Mouse (Mus musculus): ENCODE data around the gene Rassf3. TPM values are rescaled to one million over a fixed set of nuclear protein-coding genes. Genes with fewer than 3 reads are reported as not detected.
A peak's percentile ranks its signal among the peaks of the same experiment; 100 is the strongest.

Gene Rassf3
- total and polyA plus RNA-seq, 3 experiments = 4.0 to 9.0 (median 7.3) TPM

GRCm38 (mm10) chr10:121479987-121480386, 3.8 kb upstream of the Rassf3 start:
- Histone ChIP-seq H3K4me3 (replicated peaks in 1 of 3; ENCODE audit: low read depth in 2 of 3, low read length in 2 of 3, poor library complexity in 1 of 3) (no peak overlapping the region), H3K79me2 (replicated peaks; ENCODE audit: control insufficient read depth, extremely low read depth, insufficient read depth, poor library complexity, severe bottlenecking) (peaks cover 8% of the 10 kb centered on the region; the same call in 1 of the 2 replicates), H3K9ac (ENCODE audit: insufficient read depth, low read depth) (no peak overlapping the region), H3K4me1 (ENCODE audit: control insufficient read depth in 1 of 2, insufficient read depth in 2 of 2) (peaks cover 2 to 27% of the 10 kb centered on the region in 2 experiments; a peak in 2 of 4 replicates), H3K9me3 (replicated peaks; ENCODE audit: low read length) (no peaks in the 10 kb centered on the region), H3K27ac (ENCODE audit: insufficient read depth, low read depth) (no peak overlapping the region), H3K4me2 (ENCODE audit: insufficient read depth, low read depth, poor library complexity, severe bottlenecking) (no peak overlapping the region), H3K36me3 (replicated peaks in 1 of 2; ENCODE audit: control insufficient read depth in 1 of 2, insufficient read depth in 1 of 2, low read length in 1 of 2) (no peaks in the 10 kb centered on the region), H3K27me3 (replicated peaks) (no peaks in the 10 kb centered on the region)
- DNase-seq (ENCODE audit: extremely low read depth) = no peak
- dilution Hi-C loops (cut with MboI; ENCODE audit: extremely low pct_ligation_motif_present, extremely low pct_unique_long_range_greater_than_20kb, low sequenced_read_pairs) = no loop called here
- TF ChIP-seq POLR2A (IDR thresholded peaks at IDR 0.05; ENCODE audit: low read depth, low read length) = no peak
- TF ChIP-seq NELFE (IDR thresholded peaks at IDR 0.05; ENCODE audit: low read depth, low read length) = no peak
- no peak for TF ChIP-seq MAZ (IDR thresholded peaks at IDR 0.05; ENCODE audit: low read depth, low read length)
- TF ChIP-seq MXI1 (IDR thresholded peaks at IDR 0.05; ENCODE audit: low read depth, low read length) = no peak
- TF ChIP-seq ZMIZ1 (IDR thresholded peaks at IDR 0.05; ENCODE audit: low read depth, low read length) = no peak
- TF ChIP-seq ZNF384 (IDR thresholded peaks at IDR 0.05; ENCODE audit: low read depth, low read length) = no peak
- in situ Hi-C loops (cut with MboI; ENCODE audit: low pct_ligation_motif_present, low pct_unique_long_range_greater_than_20kb, low sequenced_read_pairs) = no loop called here

- H3K27me3 ChIP-seq (replicated peaks) = no peaks in the 10 kb centered on the region
- H3K36me3 ChIP-seq (replicated peaks in 1 of 2; ENCODE audit: control insufficient read depth in 1 of 2, insufficient read depth in 1 of 2, low read length in 1 of 2) = no peaks in the 10 kb centered on the region
- DNase-seq (ENCODE audit: extremely low read depth) = no peak
- in situ Hi-C loops (cut with MboI; ENCODE audit: low pct_ligation_motif_present, low pct_unique_long_range_greater_than_20kb, low sequenced_read_pairs) = no loop called here
- no peak overlapping the region for H3K4me2 ChIP-seq (ENCODE audit: insufficient read depth, low read depth, poor library complexity, severe bottlenecking)
- no peak for TF ChIP-seq GABPA (IDR thresholded peaks at IDR 0.05; ENCODE audit: insufficient replicate concordance, low read depth, low read length)
- no peak for TF ChIP-seq RCOR1 (conservative IDR thresholded peaks at IDR 0.05; ENCODE audit: low read depth, low read length)
- no peak for TF ChIP-seq CHD2 (IDR thresholded peaks at IDR 0.05; ENCODE audit: low read length)
- TF ChIP-seq NELFE (IDR thresholded peaks at IDR 0.05; ENCODE audit: low read depth, low read length) = no peak
- TF ChIP-seq ETS1 (conservative IDR thresholded peaks at IDR 0.05; ENCODE audit: low read depth, low read length) = no peak
- TF ChIP-seq CTCF (conservative IDR thresholded peaks at IDR 0.05 in 1 of 2, IDR thresholded peaks at IDR 0.05 in 1 of 2; ENCODE audit: low read depth in 2 of 2, low read length in 2 of 2) = no peak
- no peak for TF ChIP-seq POLR2AphosphoS2 (IDR thresholded peaks at IDR 0.05; ENCODE audit: low read depth, low read length)
- no peak for TF ChIP-seq MYC (IDR thresholded peaks at IDR 0.05; ENCODE audit: low read depth, low read length)
- H3K4me3 ChIP-seq (replicated peaks in 1 of 3; ENCODE audit: low read depth in 2 of 3, low read length in 2 of 3, poor library complexity in 1 of 3) = no peak overlapping the region
- H3K4me1 ChIP-seq (ENCODE audit: control insufficient read depth in 1 of 2, insufficient read depth in 2 of 2) = peaks cover under 1 to 37% of the 10 kb centered on the region in 2 experiments; a peak in 2 of 4 replicates
- H3K9ac ChIP-seq (ENCODE audit: insufficient read depth, low read depth) = no peak overlapping the region
- dilution Hi-C loops (cut with MboI; ENCODE audit: extremely low pct_ligation_motif_present, extremely low pct_unique_long_range_greater_than_20kb, low sequenced_read_pairs) = no loop called here
- no peak overlapping the region for H3K27ac ChIP-seq (ENCODE audit: insufficient read depth, low read depth)
- H3K9me3 ChIP-seq (replicated peaks; ENCODE audit: low read length) = no peaks in the 10 kb centered on the region
- H3K79me2 ChIP-seq (replicated peaks; ENCODE audit: control insufficient read depth, extremely low read depth, insufficient read depth, poor library complexity, severe bottlenecking) = peaks cover 19% of the 10 kb centered on the region
Measured at GRCm38 (mm10) chr10:121477433-121477832, 1.3 kb upstream of the Rassf3 start.

DNA sequence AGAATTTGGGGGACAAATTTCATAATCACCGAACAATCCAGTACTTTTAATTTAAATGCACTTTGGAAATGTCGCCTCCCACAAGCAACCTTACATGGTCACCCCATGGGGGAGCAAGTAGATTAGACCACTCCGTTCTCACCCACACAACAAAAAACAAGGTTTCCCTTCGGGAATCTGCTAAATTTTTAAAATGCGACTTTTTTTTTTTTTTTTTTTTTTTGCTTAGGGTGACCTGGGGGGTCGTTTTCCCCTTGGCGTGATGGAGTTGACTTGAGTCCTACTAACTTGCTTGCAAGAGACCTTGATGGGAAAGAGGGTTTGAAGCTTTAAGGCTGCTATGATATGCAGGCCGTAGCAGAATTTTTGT, 806 bp upstream of the Rassf3 start:
- Histone ChIP-seq H3K4me3 (replicated peaks in 1 of 3; ENCODE audit: low read depth in 2 of 3, low read length in 2 of 3, poor library complexity in 1 of 3) (peak overlapping the region in 2 of 3 experiments; percentile 57 to 61), H3K9ac (ENCODE audit: insufficient read depth, low read depth) (peak overlapping the region; percentile 56; the same call in 1 of the 2 replicates), H3K36me3 (replicated peaks in 1 of 2; ENCODE audit: control insufficient read depth in 1 of 2, insufficient read depth in 1 of 2, low read length in 1 of 2) (no peaks in the 10 kb centered on the region), H3K4me2 (ENCODE audit: insufficient read depth, low read depth, poor library complexity, severe bottlenecking) (0 out of 2 replicates have a peak overlapping the region, but pooled peaks have one; percentile 12), H3K9me3 (replicated peaks; ENCODE audit: low read length) (no peaks in the 10 kb centered on the region), H3K79me2 (replicated peaks; ENCODE audit: control insufficient read depth, extremely low read depth, insufficient read depth, poor library complexity, severe bottlenecking) (peaks cover 24% of the 10 kb centered on the region), H3K4me1 (ENCODE audit: control insufficient read depth in 1 of 2, insufficient read depth in 2 of 2) (peaks cover 3 to 40% of the 10 kb centered on the region in 2 experiments; a peak in 3 of 4 replicates), H3K27me3 (replicated peaks) (no peaks in the 10 kb centered on the region), H3K27ac (ENCODE audit: insufficient read depth, low read depth) (no peak overlapping the region)
- no peak for DNase-seq (ENCODE audit: extremely low read depth)
- dilution Hi-C loops (cut with MboI; ENCODE audit: extremely low pct_ligation_motif_present, extremely low pct_unique_long_range_greater_than_20kb, low sequenced_read_pairs) = no loop called here
- TF ChIP-seq SIN3A (IDR thresholded peaks at IDR 0.05; ENCODE audit: low read length) (0 out of 2 replicates have a peak, but pooled peaks have one; percentile 5), ZNF384 (IDR thresholded peaks at IDR 0.05; ENCODE audit: low read depth, low read length) (peak; percentile 66), PAX5 (IDR thresholded peaks at IDR 0.05; ENCODE audit: low read length) (no peak)
- in situ Hi-C loops (cut with MboI; ENCODE audit: low pct_ligation_motif_present, low pct_unique_long_range_greater_than_20kb, low sequenced_read_pairs) = no loop called here

Data from CH12.LX (cell line).